Mouse (Mus musculus): ENCODE data around the gene Tfcp2.

The Tfcp2 gene

DNA sequence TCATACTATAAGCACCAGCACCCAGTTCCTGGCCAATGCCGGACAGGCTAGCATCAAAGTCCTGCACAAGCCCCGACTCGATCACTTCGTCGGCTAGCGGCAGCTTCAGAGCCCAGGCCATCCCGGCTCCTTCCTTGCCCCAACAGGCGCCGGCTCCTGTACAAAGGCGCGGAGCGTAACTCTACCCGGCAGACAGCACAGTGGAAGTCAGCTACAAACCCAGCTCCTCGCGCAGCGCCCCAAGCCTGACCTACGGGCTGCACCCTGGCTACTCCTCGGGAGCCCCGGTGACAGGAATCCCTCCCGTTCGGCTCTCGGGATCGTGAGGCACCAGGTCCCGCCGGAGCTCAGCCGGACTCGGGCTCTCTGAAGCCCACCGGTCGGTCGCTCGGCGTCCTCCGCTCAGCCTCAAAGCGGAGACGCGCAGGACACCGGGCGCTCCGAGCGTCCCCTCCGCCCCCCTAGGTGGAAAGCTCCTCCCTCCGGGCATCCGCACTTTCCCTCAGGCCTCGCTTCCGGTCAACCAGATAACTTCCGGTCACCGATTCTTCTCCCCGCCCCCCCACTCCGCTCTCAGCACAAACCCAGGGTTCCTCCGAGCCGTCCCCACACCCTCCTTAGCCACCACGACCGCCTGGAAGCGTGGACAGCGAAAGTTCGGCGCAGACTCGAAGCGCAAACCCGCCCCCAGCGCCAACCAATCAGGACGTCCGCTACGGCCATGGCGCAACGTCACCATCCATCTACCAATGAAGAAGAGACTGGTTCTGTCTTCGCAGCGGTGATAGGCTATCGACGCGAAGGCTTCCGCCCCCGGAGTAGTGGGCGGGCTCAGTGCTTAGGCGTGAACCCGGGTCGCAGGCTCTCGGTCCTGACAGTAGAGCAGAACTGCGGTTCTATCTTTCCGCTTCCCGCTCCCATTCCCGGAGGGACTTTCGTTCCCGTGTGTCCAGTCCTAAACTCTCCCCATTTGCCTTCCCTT, at the start of gene Tfcp2:
Gene Tfcp2 (minus strand): TSS at position 683 of the 982 bp plus-strand sequence.
- DNase-seq = peak; percentile 99

DNA sequence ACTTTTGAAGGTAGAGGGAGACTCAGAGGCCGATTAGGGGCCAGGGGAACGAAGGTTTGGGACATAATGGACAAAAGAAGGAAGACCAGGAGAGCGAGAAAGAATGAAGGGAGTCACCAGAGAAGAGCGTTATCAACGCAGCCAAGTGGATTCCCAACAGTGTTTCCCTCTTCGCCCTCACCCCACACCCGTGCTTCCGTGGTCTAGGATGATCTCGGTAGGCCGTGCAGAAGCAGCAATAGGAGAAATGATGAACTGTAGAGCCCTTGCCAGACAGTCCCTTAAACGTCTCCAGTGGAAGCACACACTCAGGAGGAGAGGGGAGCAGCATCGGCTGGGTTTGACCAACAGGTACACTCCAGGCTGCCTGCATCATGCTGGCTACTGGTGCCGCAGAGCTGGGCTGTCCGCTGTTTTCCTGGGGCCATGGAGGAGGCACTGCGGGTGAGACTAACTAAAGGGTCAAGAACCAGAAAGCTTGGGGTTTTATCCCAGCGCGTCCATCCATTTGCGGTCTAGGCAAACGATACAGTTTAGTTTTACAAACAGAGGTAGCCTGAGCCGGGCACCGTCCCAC, 49.0 kb upstream of the Tfcp2 start:
- DNase-seq = no peak

DNA sequence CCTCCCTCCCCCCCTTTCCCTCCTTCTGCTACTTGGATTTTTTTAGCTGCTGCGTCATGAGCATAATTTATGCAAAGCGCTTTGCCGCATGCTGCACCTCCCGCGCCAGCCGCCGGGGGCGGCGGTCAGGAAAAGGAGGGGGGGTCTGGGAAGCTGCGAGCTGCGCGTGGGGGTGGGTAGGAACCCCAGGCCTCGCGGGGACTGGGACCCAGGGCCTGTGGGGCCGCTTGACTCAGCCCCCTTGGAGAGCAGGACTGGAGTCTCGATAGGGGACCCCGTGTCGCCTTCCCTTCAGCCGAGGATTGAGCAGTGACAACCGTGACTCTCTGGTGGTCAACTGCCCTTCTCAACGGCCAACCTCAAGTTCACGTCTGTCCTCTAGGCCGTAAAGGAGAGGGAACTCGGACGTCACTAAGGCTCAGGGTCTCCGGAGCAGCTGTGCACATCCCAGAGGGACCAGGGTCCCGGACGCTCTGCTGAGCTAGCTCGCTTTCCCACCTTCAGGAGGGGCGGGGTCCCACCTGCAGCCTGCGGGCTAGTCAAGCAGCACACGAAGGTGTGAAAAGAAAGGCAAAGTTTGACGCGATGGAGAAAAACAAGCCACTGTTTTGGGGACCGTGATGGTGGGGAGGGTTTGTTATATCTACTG, 48.4 kb upstream of the Tfcp2 start:
- peak; percentile 81 for DNase-seq

DNA sequence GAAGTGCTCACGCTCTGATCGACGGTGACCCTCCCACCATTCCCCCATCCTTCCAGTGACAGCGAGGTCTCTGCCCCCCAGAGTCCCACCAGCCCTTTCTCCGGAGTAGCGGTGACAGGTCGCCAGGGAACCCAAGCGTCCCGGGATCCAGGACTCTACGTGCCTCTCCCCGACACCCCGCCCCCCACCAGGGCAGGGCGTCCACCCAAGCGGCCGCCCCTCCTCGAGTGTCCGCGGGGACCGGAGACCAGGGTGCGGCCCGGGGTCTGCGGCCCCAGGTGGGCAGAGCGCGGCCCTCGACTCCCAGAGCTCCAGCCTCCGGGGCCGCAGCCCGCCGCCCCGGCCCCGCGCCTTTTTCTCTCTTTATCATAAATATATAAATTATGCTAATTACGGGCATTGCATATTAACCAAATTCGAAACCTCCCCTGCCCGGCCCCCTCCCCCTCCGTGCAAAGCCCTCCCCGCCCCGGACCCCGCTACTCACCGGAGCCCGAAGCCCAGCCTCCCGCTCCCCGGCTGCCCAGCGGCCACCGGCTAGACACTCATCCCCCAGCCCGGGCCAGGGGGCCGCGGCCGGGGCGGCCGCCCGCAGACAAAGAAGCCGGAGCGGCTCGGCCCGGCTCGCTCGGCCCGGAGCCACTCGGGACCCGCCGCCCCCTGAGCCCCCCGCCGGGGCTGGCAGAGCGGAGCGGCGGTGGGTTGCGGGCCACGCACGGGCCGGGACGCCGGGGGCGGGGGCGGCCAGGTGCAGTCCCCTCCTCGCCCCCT, 47.7 kb upstream of the Tfcp2 start, which contains the start of gene Pou6f1:
Gene Pou6f1 (minus strand): TSS at position 709 of the 771 bp plus-strand sequence.
- peak; percentile 34 for DNase-seq

DNA sequence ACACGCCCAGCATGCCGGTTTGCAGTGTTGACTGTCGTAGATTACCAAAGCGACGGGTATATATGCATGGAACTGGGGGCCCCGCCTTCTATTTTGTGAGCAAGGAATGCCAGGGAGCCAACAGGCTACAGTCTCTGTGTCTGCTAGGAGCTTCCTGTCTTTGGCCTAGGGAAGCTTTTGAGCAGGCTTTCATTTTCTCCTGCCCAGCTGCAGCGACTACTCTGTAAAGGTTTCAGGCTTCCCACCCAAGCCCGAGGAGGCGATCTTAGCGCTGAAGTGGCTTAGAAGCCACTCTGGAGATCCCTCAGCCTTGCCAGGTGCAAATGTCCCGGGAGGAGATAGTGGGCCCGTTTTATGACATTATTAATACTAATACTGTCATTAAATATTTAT, 47.1 kb upstream of the Tfcp2 start:
- peak; percentile 48 for DNase-seq

DNA sequence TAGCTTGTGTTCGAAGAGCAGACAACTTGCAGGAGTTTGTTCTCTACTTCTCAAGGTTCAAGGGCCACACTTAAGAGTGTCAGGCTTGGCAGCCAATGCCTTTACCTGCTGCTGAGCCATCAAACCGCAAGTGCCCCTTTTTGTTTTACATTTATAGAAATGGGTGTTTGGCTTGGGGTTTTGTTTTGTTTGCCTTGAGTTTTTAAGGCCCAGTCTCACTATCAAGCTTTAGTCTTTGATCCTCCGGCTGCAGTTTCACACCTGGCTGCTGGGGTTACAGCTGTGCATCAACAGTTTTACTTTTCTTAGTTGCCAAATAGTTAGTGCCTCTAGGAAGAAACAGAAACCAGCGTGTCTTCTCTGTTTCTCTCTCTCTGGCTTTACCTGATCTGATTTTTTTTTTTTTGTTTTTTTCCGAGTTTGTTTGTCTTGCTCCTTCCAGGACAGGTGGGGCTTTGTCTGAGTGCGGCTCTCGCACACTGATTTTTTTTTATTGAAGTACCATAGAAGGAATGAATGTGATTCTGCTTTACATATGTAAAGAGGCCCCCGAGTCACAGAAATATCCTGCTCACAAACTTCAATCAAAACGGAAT, 46.6 kb upstream of the Tfcp2 start:
- no peak for DNase-seq

DNA sequence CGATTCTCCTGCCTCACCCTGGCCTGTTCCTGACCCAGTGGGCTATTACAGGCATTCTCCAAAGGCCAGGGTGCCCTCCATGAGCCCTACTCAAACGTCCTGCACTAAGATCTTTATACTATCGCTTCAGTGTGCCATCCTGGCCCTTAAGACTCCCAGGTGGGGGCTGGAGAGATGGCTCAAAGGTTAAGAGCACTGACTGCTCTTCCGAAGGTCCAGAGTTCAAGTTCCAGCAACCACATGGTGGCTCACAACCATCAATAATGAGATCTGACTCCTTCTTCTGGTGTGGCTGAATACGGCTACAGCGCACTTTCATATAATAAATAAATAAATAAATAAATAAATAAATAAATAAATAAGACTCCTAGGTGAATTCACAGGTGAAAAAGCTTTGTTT, 41.0 kb upstream of the Tfcp2 start:
- DNase-seq = no peak

DNA sequence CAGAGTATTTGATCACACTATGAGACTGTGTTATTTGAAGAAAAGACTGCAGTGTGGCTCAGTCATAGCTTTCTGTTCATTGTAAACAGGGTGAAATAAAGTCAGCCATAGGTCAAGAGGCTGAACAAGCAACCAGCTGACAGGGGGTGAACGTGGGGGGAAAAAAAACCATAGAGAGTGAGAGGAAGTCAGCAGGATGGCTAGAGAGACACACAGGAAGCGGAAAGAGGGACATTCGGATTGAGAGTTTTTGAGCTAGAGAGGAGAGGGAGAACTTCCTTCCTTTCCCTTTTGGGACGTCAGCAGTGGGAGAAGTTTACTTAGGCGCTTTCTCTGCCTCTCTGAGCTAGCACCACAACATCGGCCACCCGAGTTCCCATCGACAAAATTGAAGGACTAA, 38.6 kb upstream of the Tfcp2 start:
- no peak for DNase-seq

DNA sequence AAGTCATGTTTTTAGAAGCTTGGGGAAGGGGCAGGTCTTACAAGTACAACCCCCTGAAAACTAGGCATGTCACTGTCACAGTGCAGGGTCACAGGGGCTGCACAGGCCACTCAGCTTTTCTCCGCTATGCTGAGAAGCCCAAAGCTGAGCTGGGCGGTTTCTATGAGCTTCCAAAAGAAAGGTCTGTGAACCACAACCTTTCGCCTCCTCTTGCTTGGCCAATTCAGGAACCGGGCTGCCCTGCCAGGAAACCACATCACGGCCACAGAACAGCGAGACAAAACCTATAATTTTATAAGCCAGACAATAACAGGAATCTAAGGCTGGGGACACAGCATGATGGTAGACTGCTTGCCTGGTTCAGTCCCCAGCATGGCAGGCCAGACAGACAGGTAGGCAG, 36.5 kb upstream of the Tfcp2 start:
- DNase-seq = no peak

DNA sequence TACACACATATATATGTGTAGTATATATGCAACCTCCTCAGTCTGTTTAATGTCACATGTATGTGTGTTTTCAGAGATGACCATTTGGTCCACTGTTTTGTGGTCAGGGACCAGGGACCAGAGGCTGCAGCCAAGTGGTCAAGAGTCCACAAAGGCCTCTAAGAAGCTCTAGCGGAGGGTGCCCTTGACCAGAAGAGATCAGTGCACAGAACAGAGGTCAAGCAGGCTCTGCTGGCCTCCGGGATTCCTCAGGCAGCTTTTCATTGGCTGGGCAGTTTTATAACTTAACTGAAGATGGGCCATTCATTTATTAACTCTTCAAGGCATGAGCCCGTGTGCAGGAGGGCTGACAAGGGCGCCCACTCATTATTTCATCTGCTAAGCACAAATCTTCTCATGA, 35.4 kb upstream of the Tfcp2 start:
- DNase-seq = no peak

DNA sequence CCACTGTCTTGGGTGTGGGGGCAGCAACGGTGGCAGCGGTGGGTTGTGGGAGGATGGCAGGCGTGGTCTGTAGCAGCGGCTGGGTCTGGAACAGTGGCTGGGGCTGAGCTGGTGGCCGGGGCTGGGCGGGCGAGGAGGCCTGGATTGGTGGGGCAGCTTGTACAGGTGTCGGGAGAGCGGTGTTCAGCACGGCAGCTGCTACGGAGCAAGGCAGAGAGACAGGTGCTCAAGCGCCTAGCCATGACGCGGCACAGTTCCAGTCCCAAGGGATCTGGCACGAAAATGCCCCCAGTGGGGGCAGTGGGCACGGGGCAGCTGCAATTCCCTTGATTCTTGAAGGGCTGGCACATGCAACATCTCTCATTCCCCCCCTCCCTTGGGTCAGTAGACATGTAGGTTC, 34.1 kb upstream of the Tfcp2 start:
- DNase-seq = no peak

DNA sequence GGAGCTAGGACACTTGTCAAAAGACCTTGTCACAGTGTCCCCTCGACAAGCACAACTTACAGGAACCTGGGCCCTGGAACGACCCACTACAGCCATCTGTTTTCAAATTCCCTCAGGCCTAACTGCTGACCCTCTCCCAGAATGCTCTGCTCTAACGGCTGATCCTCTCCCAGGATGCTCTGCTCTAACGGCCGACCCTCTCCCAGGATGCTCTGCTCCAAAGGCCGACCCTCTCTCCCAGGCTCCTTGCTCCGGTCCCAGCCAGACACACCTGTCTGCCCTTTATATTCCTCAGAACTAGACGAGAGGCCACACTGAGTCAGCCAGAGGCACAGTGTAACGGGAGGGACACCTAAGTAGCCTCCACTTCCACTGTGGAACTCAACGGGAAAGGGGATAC, 28.3 kb upstream of the Tfcp2 start:
- no peak for DNase-seq

DNA sequence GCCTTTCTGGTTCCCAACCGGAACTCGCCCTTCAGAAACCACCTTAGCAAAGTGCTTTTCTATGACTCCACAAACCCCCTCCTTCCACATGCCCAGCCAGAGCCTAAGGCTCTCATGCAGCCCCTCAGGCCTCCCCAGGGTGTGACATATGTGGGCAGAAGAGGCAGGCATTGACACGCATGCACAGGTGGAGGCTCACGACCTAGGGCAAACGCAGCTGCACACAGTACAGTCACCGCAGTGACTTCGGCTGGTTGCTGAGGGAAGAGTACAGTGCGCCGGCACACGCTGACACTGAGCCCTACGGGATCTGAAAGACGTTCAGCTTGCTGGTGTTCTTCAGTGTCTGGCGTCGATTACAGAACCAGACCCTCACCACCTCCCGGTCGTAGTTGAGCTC, 26.2 kb upstream of the Tfcp2 start:
- no peak for DNase-seq

DNA sequence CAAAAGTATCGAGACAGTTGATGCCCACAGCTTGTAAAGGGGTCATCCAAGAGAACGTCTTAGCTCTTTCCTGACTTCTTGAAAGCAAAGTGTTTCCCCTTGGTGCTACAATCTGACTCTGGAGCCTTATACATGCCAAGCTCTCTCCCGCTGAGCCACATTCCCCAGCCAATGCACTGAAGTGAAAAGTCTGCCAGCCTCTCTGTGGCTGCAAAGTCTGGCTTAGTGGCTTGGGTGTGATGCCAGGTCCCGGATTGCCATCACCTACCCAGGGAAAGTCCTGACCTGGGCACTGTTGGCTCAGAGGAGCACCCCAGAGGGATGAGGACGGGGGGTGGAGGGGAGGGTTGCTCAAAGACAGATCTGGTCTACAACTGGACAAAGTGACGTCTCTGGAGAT, 25.0 kb upstream of the Tfcp2 start:
- no peak for DNase-seq

DNA sequence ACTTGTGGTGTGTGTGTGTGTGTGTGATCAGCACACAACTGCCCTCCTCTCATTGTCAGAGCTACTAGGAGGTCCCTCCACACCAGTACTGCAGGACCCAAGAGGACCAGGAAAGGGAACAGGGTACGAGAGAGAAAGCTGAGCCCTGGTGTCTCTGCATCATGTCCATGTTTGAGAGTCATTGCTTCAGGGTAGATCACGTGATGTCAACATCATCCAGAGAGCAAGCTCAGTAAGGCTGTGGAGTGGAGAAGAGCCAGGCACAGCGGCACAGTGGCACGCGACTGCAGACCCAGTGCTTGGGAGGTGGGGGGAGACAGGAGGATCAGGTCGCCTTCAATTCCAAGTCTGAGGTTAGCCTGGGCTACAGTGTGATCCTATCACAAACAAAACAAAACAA, 24.6 kb upstream of the Tfcp2 start:
- no peak for DNase-seq

DNA sequence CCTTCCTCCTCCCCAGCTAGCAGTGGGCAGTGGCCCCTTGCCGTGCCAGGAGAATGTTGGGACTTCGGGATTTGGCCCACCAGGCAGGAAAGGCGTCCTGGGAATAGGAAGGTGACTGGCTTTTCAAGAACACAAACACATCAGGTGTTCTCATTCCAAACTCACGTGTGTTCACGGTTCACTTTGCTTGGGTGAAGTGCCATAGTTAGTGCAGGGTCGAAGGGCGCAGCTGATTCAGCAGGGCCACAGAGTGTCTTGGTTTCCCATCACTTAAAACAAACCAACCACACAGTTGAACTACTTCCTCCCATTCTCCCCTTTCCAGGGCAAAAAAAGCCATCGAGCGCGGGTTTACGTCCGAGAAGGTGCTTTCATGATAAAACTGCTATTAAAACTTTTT, 23.6 kb upstream of the Tfcp2 start:
- no peak for DNase-seq

DNA sequence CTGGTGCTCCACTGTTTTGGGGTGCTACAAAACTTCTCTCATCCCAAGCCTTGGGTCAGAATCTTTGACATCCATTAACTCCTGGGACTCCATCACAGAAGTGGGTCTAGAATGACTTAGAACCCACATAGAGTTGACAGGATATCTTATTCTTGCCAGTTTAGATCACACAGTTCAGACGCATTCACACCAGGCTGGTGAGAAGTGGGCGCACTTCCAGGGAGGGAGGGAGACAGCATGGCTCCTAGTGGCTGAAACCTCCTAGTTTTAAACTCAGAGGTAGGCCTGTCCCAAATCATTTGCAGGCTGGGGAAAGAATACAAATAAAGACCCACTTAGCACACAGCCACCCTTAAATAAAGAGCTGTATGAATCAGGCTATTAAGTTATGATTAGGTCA, 22.6 kb upstream of the Tfcp2 start:
- DNase-seq = no peak

DNA sequence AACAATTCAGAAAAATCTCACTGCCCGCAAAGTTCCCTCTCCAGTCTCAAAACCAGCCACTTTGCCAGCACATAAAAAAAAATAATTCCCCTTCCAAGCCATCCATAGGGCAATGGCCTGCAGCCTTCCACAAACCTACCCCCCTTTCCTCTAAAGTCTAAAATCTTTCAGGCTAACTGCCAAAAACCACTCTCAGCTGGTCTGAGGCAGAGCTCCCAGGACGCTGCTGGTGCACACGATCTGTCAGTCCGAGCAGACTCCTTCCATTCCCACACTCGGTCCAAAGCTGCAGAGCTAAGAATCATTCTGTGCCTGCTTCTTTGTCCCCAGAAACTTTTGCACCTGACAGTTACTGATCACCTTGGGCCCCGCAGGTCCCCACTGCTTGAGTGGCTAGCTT, 22.1 kb upstream of the Tfcp2 start:
- no peak for DNase-seq

DNA sequence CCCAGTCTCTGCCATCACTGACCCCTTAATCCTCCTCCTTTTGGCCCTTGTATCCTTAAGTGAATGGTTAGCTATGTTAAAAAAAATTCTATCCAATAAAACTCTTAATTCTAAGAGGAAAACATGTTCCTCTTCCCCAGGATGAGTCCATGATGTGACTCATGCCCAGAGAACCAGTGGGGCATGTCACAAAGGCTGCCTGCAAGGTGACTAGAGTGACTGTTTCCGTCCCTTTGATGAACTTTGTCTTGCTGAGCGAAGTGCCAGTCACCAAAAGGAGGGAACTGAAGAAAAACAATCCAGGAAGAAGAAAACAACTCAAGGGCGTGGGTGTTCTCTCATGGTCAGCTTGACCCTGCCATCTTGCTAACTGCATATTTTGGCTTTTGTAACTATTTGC, 17.4 kb upstream of the Tfcp2 start:
- no peak for DNase-seq

DNA sequence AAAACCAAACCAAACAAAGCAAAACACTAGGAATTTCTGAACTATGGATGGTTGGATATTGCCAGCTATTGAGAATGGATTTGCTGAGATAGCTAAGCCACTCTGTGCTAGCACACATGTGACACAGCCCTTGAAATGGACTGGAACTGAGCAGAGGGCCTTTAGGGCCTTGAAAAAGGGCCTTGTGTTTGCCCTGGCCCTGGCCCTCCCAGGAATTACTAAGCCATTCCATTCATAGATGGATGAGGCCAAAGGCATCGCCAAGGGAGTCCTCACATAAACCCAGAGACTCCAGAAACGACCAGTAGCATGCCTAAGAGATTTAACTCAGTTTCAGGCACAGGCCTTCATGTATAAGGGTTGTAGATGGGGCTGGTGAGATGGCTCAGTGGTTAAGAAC, 14.7 kb upstream of the Tfcp2 start:
- DNase-seq = no peak

DNA sequence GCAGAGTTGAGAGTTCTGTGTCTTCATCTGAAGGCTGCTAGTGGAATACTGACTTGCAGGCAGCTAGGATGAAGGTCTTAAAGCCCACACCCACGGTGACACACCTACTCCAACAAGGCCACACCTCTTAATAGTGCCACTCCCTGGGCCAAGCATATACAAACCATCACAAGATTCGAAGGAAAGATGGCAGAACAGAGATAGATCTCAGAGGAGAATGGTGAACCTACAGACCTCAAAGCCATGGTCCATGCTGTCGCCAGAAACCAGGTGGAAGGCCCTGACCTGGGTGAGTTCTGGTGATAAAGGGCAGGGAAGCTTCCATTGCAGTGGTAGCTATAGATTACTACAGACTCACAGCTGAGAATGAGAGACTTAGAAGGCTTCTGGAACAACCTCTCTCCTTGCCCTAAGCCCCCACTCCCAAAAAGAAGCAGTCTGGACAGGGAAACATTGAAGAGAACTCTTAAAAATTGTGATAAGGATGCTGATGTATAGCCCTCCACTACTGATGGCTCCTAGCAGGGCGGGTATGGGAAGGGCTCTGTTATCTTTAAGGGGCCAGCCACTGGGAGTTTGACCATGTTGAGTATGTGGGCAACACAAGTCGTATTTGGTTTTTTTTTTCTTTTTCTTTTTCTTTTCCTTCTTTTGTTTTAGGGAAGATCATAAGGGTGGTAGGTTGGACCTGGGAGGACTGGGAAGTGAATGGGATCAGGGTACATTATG, 6.1 kb upstream of the Tfcp2 start:
- no peak for DNase-seq

DNA sequence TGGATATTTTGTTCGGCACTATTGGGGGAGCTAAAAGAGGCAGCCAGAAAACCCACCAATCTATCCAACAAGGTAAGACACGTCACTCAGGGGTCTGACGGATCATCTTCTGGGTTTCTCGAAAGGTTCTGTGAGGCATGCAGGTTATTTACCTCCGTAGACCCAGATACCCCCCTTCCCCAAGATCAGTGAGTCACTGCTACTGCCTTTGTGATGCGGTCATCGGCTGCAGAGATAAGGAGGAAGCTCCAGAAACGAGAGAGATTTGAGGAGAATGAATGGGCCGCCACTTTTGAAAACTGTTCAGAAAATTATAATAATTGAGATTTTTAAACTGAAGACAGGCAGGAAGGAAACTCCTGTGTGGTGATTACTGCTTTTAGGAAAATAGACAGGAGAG, 4.6 kb upstream of the Tfcp2 start:
- DNase-seq = no peak

All from right cerebral cortex, adult 18-20 months (tissue).